Mouse (Mus musculus): Measurements from ENCODE around the gene Lrrc26. TPM values are rescaled to one million over a fixed set of nuclear protein-coding genes. Genes with fewer than 3 reads are reported as not detected.

Lrrc26 gene
- total RNA-seq, 2 experiments from 2014 or later = not detected

DNA sequence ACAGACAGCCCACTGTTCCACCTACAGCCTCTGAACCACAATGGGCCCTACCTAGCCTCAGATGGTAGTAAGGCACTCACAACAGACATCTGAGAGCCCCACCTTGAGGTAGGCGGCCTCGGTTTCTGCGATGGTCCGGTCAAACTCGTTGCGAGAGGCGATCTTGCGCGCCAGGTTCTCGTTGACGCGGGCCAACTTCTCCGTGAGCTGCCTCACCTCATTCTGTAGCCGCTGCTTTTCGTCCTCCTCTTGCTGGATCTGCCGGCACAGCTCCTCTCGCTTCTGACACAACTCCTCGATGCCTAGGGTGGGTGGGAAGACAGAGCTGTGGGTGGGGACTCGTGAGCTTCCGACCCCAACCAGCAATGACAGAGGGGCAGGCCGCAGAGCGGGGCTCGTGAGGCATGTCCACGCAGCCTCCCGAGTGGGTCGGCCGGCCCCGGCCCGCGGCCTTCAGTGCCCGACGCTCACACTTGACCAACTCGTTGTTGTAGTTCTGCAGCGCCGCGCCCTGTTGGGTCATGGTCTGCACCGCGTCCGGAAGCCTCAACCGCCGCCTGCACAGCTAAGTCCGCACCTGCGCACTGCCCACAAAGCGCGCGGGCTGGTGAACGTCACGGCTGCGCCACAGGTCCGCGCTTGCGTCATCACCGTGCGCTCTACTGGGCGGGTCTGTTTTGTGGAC is 17.7 kb upstream of the Lrrc26 start, which contains the start of the genes Ssna1 and Anapc2:
TSS of gene Ssna1 (minus strand) at position 612 of the 685 bp plus-strand sequence.
TSS of gene Anapc2 (plus strand) at position 652 of the 685 bp plus-strand sequence.
- Histone ChIP-seq H3K27ac (peak within 1 kb of the TSS; percentile 97), H3K4me3 (peak within 1 kb of the TSS; percentile 98)
- peak; percentile 98 for DNase-seq
- intact Hi-C loops (cut with DNase I) = loop anchor here (5.0 kb wide), 2 partner anchors 60 to 80 kb away; partner anchors contain the start of gene Man1b1
- peak; percentile 53 for TF ChIP-seq CTCF (IDR thresholded peaks at IDR 0.05)

DNA sequence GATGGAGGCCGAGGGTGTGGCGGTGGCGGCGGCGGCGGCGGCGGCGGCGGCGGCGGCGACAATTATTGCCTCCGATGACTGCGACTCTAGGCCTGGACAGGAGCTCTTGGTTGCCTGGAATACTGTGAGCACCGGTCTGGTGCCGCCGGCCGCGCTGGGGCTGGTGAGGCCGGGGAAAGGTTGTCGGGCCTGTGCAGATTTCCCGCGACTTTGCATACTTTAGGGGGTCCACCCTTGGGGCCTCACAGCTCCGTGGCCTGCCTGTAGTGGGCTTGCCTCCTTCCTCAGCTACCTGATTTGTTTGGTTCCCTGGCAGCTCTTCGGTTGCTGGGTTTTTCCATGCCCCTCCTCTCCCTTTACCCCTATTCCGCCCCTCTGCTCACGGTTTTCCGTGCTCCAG is 17.2 kb upstream of the Lrrc26 start:
- peak overlapping the region; percentile 97 for H3K27ac ChIP-seq
- no peak for TF ChIP-seq CTCF (IDR thresholded peaks at IDR 0.05)
- intact Hi-C loops (cut with DNase I) = loop anchor here (5.0 kb wide), 2 partner anchors 60 to 80 kb away; partner anchors contain the start of gene Man1b1
- peak overlapping the region; percentile 98 for H3K4me3 ChIP-seq
- DNase-seq = no peak

DNA sequence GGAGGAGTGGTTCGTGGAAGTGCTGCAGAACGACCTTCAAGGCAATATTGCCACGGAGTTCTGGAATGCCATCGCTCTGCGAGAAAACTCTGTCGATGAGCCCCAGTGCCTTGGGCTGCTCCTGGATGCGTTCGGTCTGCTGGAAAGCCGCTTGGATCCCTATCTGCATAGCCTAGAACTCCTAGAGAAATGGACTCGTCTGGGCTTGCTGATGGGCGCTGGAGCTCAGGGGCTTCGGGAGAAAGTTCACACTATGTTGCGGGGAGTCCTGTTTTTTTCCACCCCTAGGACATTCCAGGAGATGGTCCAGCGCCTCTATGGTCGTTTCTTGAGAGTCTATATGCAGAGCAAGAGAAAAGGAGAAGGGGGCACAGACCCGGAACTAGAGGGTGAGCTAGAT is 16.7 kb upstream of the Lrrc26 start:
- H3K27ac ChIP-seq = peak overlapping the region; percentile 97
- intact Hi-C loops (cut with DNase I) = loop anchor here (5.0 kb wide), 2 partner anchors 59 to 81 kb away; partner anchors contain the start of gene Man1b1
- no peak for DNase-seq
- peak overlapping the region; percentile 98 for H3K4me3 ChIP-seq
- no peak for TF ChIP-seq CTCF (IDR thresholded peaks at IDR 0.05)

DNA sequence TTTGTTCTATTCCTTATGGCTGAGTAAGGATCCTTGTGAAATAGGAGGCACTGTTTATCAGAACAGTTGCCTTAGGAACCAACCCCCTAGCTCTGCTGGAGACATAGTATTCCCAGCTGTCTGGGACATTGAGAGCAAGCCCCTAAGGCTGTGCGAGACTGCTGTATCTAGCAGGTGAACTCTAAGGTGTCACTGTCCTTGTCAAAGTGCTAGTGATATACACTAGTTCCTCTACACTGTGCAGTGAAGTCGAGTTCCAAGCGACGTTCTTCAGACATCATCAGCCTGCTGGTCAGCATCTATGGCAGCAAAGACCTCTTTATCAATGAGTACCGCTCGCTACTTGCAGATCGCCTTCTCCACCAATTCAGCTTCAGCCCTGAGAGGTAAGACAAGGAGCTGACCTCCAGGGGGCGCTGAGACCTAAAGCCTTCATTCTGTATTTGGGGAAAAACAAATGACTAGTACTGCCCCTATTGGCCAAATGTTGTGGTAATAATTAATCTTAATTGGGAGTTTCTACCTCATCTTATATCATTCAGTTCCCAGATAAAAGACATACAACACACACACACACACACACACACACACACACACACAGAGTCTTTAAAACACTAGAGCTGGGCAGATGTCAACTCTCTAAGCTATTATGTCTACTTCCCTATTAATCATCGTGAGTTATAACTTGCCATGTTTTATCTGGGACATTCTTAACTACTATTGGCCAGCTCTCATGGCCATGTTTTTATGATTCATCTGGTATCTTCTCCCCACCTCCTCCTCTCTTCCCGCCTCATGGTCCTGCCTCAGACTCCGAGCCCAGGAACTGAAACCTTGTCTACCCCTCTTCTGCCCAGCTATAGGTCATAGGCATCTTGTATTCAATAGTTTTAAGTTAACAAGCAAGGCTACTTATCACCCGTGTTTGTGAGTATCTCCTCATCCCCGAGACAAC is 10.5 kb upstream of the Lrrc26 start:
- TF ChIP-seq CTCF (IDR thresholded peaks at IDR 0.05) = peak; percentile 85
- DNase-seq = peak; percentile 77
- H3K27ac ChIP-seq = no peak overlapping the region
- intact Hi-C loops (cut with DNase I) = no loop called here
- no peak overlapping the region for H3K4me3 ChIP-seq

DNA sequence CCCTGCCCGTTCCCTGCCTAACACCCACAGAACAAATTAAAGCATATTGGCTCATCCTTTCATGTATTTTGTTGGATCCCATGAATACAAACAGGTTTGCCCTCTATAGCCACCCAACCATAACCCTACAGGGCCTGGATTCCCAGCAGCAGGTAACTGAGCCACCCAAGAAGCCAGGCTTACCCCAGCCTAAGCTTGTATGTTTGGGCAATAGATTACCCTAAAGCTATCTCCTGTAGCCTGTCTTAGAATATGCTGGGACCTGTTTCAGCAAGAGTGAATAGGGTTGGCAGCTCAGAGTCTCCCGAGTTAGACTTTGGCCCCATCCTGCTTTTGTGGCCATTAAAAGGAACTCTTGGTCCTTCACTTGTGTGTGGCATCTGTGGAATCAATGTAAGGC is 4.2 kb upstream of the Lrrc26 start:
- no peak for TF ChIP-seq CTCF (IDR thresholded peaks at IDR 0.05)

DNA sequence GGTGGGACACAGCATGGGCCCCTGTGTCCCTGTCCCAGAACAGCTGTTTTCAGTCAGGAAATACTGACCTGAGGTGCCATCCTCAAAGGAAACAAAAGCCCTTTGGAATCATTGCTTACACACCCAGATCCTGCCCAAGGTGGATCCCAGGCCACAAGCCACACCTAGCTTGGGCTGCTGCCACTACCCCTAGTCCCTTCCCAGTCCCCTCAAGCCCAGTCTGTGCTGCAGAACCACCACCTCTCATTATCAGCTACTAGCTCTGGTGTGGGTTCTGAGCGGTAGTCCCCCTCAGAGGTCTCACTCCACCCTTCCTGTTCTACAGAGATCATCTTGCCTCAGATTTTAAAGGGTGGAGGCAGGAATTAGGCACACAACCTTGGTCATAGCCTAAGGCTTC is 3.4 kb upstream of the Lrrc26 start:
- Histone ChIP-seq H3K4me3 (no peak overlapping the region), H3K27ac (peak overlapping the region; percentile 12)
- TF ChIP-seq CTCF (IDR thresholded peaks at IDR 0.05) = no peak
- intact Hi-C loops (cut with DNase I) = no loop called here
- DNase-seq = no peak

More for the DNA sequence above, 4.2 kb upstream of the Lrrc26 start:
- Histone ChIP-seq H3K4me3 (no peak overlapping the region), H3K27ac (no peak overlapping the region)
- intact Hi-C loops (cut with DNase I) = no loop called here
- DNase-seq = no peak

DNA sequence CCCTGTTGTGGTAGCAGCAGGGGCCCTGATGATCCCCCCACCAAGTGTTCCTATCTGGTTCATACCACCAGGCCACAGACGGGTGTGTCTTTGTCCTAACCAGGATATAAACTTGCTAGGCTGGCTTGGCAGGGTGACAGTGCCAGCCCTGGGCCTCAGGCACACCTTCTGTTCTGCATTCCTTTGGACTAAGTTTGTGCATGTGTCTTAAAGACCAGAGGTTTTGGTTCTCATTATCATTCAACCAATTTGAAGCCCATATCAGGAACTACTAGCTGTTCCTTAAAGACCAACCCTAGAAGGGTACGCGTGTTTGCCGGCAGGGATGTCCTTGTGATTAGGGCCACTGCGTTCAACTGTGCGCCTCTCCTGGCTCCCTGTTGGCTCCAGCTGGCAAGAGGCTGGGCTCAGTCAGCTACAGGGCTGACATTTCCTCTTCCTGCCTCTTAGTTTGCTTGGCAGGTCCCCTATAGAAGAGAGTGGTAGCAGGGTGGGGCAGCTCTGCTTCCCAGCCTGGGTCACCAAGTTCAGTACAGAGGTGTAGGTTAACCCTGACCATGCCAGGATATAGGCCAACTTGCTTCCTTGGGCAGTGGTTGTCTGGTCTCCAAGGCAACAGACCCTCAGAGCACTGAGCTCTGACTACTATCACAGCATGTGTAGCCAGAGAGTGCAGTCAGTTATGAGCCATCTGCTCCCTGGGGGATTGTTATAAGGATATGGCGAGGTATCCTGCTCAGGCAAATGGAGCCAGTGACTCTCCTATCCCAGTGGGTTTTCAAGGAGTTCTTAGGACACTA is 2.7 kb upstream of the Lrrc26 start:
- intact Hi-C loops (cut with DNase I) = no loop called here
- Histone ChIP-seq H3K27ac (peak overlapping the region; percentile 12), H3K4me3 (no peak overlapping the region)
- TF ChIP-seq CTCF (IDR thresholded peaks at IDR 0.05) = no peak
- peak; percentile 60 for DNase-seq

DNA sequence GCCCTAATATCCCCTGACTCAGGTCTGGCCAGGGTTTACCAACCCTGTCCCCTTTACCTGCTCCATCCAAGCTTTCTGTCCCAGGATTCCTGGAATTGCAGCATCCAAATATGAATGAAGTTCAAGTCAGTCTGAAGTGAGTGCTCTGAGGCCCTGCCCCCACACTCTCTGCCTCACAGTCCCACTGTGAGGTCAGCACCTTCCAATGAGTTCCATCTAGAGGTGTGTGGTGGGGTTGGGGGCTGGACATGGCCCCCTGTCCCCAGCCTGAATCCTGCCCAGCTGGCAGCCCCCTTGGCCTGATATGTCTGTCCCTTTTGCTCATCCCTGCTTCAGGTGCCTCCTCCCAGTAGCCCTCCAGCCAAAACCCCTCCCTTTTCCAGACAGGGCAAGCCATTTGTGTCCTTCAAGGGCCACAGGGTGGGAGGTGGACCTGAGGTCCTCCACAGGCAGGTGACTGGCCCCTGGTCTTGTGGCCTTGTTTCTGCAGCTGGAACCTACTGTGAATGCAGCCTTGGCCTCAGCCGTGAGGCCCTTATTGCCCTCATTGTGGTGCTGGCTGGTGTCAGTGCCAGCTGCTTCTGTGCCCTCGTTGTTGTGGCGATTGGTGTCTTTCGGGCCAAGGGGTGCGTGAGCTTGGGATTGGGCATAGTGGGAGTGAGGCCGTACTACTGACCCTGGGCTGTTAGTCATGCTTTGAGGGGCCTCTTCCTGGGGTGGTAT is 1.6 kb upstream of the Lrrc26 start, which contains the start of gene Tmem210:
TSS of gene Tmem210 (plus strand) at position 219 of the 723 bp plus-strand sequence.
- TF ChIP-seq CTCF (IDR thresholded peaks at IDR 0.05) = no peak
- H3K4me3 ChIP-seq = no peak within 1 kb of the TSS
- H3K27ac ChIP-seq = peak within 1 kb of the TSS; percentile 12
- intact Hi-C loops (cut with DNase I) = no loop called here
- no peak for DNase-seq

DNA sequence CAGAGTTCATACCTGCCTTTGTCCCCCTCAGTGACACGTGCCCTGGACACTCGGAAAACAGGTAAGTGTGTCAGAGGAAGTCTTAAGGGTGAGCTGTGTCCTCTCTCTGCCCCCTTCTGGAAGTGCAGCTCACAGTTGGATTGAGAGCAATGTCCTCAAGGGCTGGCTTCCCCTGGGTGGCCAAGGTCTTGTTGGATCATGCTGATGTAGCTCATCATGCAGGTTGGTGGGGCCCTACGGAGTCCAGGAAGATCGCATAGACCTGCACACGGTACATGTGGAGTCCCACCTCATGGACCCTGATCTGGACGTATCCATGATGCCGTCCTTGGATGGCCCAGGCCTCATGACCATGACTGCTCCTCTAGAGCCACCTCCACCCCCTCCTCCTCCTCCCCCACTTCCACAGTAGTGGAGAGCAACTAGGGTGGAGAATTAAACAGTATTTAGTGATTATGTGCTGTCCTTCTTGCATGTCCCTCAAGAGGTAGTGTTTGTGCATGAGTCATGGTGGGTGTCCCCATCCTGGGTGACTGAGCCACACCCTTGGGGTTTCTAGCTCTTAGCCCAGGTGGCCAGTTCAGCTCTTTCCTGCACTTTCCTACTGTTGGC is 875 bp upstream of the Lrrc26 start:
- no peak for TF ChIP-seq CTCF (IDR thresholded peaks at IDR 0.05)
- DNase-seq = no peak
- intact Hi-C loops (cut with DNase I) = no loop called here
- no peak overlapping the region for H3K4me3 ChIP-seq
- H3K27ac ChIP-seq = no peak overlapping the region

DNA sequence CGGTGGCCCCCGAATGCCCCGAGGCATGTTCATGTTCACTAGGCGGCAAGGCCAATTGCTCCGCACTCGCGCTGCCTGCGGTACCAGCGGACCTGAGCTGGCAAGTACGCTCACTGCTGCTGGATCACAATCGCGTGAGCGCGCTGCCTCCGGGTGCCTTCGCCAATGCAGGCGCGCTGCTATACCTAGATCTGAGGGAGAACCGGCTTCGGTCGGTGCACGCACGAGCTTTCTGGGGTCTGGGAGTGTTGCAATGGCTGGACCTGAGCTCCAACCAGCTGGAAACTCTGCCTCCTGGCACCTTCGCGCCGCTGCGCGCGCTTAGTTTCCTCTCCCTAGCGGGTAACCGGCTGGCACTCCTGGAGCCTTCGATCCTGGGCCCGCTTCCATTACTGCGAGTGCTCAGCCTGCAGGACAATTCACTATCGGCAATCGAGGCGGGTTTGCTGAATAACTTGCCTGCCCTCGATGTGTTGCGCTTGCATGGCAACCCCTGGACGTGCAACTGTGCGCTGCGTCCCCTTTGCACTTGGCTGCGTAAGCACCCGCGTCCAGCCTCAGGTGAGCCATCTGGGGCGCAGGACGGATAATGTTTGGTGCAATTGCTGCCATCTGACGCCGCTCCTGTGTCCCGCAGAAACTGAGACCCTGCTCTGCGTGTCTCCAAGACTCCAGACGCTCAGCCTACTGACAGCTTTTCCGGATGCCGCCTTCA is 543 bp downstream of the Lrrc26 start:
- no peak for TF ChIP-seq CTCF (IDR thresholded peaks at IDR 0.05)
- Histone ChIP-seq H3K4me3 (peak overlapping the region; percentile 66), H3K27ac (peak overlapping the region; percentile 48; the same call in 1 of the 2 replicates)
- intact Hi-C loops (cut with DNase I) = loop anchor here (5.0 kb wide), 2 partner anchors 63 to 163 kb away; no protein-coding TSS in a partner anchor
- peak; percentile 59 for DNase-seq

Data from gastrocnemius, adult 2 months (tissue).